1 mouse cellular context compared by ENCODE assay signal in the genomic region with DNA sequence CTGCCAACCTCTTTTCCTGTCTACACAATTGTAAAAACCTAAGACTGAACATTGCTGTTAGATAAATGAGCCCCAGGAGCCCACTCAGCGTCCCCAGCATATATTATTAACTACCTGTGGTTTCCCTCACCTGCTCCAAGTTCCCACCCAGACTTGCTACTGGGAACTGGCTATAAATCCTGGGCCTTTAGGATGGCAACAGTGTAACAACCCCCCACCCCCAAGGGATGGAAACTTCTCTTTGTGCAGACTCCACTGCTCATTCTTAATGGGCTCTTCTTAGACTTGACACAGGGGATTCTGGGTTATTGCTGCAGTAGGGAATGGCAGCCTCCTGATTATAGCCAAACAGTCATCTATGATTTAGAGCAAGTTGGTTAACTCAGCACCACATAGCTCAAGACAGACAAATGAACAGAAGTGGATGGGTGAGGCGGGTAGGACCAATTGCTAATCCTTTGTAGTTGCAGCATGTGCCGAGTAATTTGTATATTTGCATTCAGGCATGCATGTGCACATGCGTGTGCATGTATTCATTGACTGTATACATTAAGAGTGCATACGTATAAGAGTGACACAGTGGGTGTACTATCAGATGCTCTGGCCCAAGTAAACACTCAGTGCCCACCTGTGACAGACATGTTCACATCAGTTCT.
TF ChIP-seq lines count a peak whose summit lies in the region.

No protein-coding gene starts in this region.

TF ChIP-seq in MEL, 35 proteins besides CTCF, POLR2A, EP300 and RAD21 (continued from another document):
- no peak for TF ChIP-seq USF1 (IDR thresholded peaks at IDR 0.05; ENCODE audit: low read depth, low read length)
- peak; percentile 94 for TF ChIP-seq POLR2AphosphoS5 (IDR thresholded peaks at IDR 0.05; ENCODE audit: borderline replicate concordance, low read depth, low read length)
- TF ChIP-seq POLR2AphosphoS2 (IDR thresholded peaks at IDR 0.05; ENCODE audit: low read length) = no peak
- TF ChIP-seq MAZ (IDR thresholded peaks at IDR 0.05; ENCODE audit: low read depth, low read length) = no peak
- no peak for TF ChIP-seq KAT2A (conservative IDR thresholded peaks at IDR 0.05; ENCODE audit: low read depth, low read length)
